Mouse (Mus musculus): Measurements from ENCODE around the gene Enpp7. TPM values are rescaled to one million over a fixed set of nuclear protein-coding genes. Genes with fewer than 3 reads are reported as not detected.

Gene Enpp7
- polyA plus RNA-seq, 1 experiment from 2014 or later, result not detected

DNA sequence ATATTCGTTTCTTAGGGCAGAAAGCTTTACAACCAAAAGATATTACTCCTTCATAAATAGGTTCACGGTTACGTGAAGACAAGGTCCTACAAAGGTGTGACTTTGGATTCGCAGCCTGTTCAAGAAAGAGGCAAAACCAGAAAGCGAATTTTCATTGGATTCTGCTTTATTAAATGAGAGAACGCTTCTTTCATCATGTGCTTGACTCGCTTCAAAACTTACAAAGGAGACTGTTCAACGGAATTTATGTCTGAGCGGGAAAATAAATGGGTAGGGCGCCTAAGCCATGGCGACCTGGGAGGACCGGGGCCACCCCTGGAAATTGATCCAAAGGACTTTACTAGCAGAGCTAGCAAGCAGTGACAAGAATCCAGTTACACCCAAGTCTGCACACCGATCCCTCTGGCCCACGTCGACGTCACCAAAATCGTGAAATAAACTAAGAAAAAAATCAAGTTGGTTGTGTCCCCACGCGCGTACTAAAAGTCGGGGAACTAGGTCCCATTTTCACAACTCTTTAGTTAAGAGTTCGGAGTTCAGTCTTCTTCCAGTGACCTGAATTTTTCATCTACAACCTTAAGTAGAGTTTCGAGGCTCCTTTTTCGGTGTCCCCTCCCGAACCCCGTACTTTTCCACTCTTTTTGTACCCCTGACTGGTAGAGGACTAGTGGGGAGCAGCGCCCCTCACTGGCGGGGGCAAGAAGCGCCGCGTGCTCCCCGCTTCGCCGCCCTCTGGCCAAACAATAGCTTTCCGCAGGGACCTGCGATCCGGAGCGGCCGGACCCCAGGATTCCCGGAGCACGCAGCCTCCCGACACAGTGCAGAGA, 34.3 kb downstream of the Enpp7 start:
- POLR2A ChIA-PET, result interaction anchor here (1.4 kb wide), 1 partner anchor 19 kb away, joined by 5 read pairs; the partner anchor contains the start of gene Cbx8
- H3K27me3 ChIP-seq, result peaks cover 4% of the 10 kb centered on the region
- DNase-seq (ENCODE audit: low read depth, low spot score) (no peak), ATAC-seq (no peak)
- CTCF ChIA-PET, result interaction anchor here (0.9 kb wide), 1 partner anchor 17 kb away, joined by 3 read pairs; no protein-coding TSS in a partner anchor
- TF ChIP-seq CTCF (IDR thresholded peaks at IDR 0.05), result no peak
- in situ Hi-C loops (cut with MboI; ENCODE audit: low pct_unique_long_range_greater_than_20kb), result no loop called here

DNA sequence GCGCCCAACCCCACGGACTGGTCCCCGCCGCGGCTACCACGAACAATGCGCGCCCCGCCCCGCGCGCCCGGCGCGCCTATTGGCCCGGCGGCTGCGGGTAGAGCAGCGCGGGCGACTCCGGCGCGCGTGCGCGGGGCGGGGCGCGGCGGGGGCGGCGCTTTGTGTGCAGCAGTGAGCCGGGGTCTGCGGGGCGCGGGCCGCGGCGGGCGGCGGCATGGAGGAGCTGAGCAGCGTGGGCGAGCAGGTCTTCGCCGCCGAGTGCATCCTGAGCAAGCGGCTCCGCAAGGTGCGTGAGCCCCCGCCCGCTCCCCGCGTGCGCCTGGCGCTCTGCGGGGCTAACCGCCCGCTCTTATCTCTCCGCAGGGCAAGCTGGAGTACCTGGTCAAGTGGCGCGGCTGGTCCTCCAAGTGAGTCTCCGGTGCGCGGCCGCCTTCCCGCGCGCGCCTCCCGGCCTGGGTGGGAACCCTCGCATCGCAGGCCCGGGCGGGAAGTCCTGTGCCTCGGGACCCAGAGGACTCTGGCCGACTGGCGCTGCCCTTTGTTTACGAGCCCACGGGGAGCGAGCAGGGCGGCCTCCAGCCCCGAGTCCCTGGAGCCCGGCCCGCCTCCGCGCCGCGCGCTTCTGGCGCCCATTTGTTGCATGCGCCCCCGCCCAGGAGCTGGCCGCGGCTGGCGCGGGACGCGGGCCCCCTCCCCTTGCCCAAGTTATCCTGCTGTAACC, 35.1 kb downstream of the Enpp7 start, which contains the start of gene Cbx2:
Cbx2 (plus strand) TSS at position 68 of the 721 bp plus-strand sequence.
- DNase-seq (ENCODE audit: low read depth, low spot score) (no peak), ATAC-seq (peak; percentile 75)
- POLR2A ChIA-PET, result interaction anchor here (1.4 kb wide), 1 partner anchor 18 kb away, joined by 5 read pairs; the partner anchor contains the start of gene Cbx8
- CTCF ChIA-PET, result interaction anchor here (0.9 to 2.7 kb wide), 6 partner anchors 10 to 28 kb away, joined by 3 to 14 read pairs (median 4); no protein-coding TSS in a partner anchor
- in situ Hi-C loops (cut with MboI; ENCODE audit: low pct_unique_long_range_greater_than_20kb), result no loop called here
- H3K27me3 ChIP-seq, result peaks cover 4% of the 10 kb centered on the region
- TF ChIP-seq CTCF (IDR thresholded peaks at IDR 0.05), result no peak

DNA sequence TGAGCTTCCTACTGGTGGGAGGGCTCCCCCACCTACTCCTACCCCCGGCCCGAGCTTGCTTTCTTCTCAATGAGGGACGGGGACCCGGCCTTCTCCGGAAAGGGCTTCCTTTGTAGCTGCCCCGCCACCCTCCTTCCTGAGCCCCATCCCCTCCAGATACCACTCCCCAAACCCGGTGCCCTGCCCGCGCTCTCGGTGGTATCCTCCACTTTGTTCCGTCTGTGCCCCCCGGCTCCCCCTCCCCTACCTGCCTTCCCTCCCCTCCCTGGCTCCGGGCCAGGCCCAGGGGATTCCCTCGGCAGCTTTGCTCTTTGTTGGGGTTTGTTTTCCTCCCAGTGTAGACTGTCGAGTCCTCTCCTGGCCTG, 35.6 kb downstream of the Enpp7 start:
- ATAC-seq, result no peak
- POLR2A ChIA-PET, result interaction anchor here (0.6 to 1.9 kb wide), 3 partner anchors 17 to 232 kb away, joined by 4 to 5 read pairs (median 5); partner anchors contain the start of gene Cbx8
- no peak for DNase-seq (ENCODE audit: low read depth, low spot score)
- peaks cover 4% of the 10 kb centered on the region for H3K27me3 ChIP-seq
- CTCF ChIA-PET, result interaction anchor here (0.9 to 2.7 kb wide), 6 partner anchors 10 to 27 kb away, joined by 3 to 14 read pairs (median 4); no protein-coding TSS in a partner anchor
- TF ChIP-seq CTCF (IDR thresholded peaks at IDR 0.05), result no peak
- in situ Hi-C loops (cut with MboI; ENCODE audit: low pct_unique_long_range_greater_than_20kb), result no loop called here

DNA sequence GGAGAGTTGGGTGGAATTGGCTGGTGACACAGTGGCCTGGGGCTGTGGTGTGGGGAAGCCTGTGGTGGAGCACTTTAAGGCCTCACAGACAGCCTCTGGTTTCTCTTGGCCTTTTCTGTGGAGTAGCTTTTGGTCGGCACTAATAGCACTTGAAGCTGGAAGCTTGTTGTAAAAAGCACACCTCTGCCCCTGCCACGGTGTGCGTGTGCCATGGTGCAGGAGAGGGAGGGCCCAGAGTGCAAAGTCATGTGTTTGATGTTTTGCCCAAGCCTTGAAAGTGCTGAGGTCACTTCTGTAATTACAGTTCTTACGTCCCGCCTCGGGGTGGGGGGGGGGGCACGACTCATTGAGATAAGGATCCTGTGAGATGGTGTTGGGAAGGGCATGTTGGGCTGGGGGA, 36.3 kb downstream of the Enpp7 start:
- ATAC-seq, result no peak
- in situ Hi-C loops (cut with MboI; ENCODE audit: low pct_unique_long_range_greater_than_20kb), result no loop called here
- DNase-seq (ENCODE audit: low read depth, low spot score), result no peak
- no peak for TF ChIP-seq CTCF (IDR thresholded peaks at IDR 0.05)
- peaks cover 4% of the 10 kb centered on the region for H3K27me3 ChIP-seq
- POLR2A ChIA-PET, result interaction anchor here (0.6 to 1.9 kb wide), 2 partner anchors 103 to 231 kb away, joined by 4 to 5 read pairs; no protein-coding TSS in a partner anchor
- CTCF ChIA-PET, result interaction anchor here (1.4 to 2.7 kb wide), 4 partner anchors 9 to 27 kb away, joined by 3 to 14 read pairs (median 4); no protein-coding TSS in a partner anchor

DNA sequence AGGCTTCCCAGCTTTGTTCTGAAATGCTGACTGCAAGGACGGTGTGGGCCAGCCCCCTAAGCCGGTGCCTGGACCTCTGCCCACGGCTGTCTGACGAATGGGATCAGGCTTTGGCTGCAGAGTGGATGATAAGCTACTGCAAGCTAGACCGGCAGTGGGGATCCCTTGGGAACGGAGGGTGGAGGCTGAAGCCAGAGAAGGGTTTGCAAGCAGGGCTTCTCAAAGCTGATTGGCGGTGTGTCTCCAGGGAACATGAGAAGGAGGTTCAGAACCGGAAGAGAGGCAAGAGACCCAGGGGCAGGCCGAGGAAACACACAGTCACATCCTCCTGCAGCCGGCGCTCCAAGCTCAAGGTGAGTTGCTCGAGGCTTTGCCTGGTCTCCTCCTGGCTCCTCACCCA, 38.2 kb downstream of the Enpp7 start:
- CTCF ChIA-PET, result no interaction called here

DNA sequence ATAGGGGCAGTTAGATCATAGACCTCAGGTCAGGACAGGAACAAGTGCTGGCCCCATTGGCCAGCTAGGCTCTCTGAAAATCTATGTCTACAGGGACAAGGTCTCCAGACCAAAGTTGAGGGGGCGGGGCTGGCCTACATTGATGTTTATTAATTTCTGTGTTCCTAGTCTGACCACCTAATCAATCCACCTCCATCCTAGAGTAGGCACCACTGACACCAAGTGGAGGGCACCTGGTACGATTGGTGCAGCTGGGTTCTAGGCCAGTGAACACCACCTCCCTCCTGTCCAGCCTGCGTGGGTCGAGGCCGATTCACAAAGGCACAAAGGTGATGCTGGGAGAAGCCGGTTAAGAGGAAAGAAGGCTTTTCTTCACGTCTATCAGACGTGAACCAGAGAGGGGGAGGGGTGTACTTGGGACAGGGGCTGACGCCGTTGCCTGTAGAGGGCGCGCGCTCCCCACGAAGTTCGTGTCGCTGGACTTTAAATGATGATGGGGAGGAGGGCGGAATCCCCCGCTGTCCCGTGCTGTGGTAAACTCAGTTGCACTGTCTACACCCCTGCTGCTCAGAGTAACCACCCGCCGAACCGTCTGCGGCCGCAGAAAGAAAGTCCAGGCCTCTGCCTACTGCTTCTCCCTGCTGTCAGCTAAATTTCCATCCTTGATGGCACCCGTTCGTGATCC, 46.0 kb downstream of the Enpp7 start:
- no peak for TF ChIP-seq CTCF (IDR thresholded peaks at IDR 0.05)
- ChIA-PET CTCF (interaction anchor here (0.7 to 3.7 kb wide), 3 partner anchors 10 to 156 kb away, joined by 4 to 14 read pairs (median 4); no protein-coding TSS in a partner anchor), POLR2A (interaction anchor here (0.6 kb wide), 1 partner anchor 13 kb away, joined by 4 read pairs; no protein-coding TSS in a partner anchor)
- H3K27me3 ChIP-seq, result no peaks in the 10 kb centered on the region
- ATAC-seq (peak; percentile 31), DNase-seq (ENCODE audit: low read depth, low spot score) (no peak)
- in situ Hi-C loops (cut with MboI; ENCODE audit: low pct_unique_long_range_greater_than_20kb), result no loop called here

More for the DNA sequence above, 38.2 kb downstream of the Enpp7 start:
- no peak for TF ChIP-seq CTCF (IDR thresholded peaks at IDR 0.05)
- peaks cover 4% of the 10 kb centered on the region for H3K27me3 ChIP-seq
- in situ Hi-C loops (cut with MboI; ENCODE audit: low pct_unique_long_range_greater_than_20kb), result no loop called here
- ATAC-seq (no peak), DNase-seq (ENCODE audit: low read depth, low spot score) (no peak)
- POLR2A ChIA-PET, result interaction anchor here (0.6 kb wide), 1 partner anchor 59 kb away, joined by 3 read pairs; no protein-coding TSS in a partner anchor

DNA sequence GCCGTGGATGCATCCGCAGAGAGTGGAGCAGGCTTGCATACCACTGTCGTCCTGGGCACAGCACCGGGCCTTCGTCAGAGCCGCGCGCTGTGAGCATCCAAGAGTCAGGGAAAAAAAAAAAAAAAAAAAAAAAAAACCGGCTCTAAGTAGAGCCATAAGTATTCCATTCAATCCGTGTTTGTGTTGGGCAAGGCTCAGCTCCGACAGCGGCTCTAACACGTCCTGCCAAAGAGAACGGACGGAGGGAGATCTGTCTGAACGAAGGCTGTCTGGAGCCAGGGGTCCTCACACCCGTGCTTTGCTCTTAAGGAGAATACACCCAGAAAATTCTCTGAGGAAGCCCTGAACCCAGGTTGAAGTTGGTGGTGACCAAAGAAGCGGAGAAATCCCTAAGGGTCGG, 46.6 kb downstream of the Enpp7 start:
- H3K27me3 ChIP-seq, result no peaks in the 10 kb centered on the region
- in situ Hi-C loops (cut with MboI; ENCODE audit: low pct_unique_long_range_greater_than_20kb), result no loop called here
- ATAC-seq (no peak), DNase-seq (ENCODE audit: low read depth, low spot score) (no peak)
- TF ChIP-seq CTCF (IDR thresholded peaks at IDR 0.05), result no peak
- POLR2A ChIA-PET, result interaction anchor here (0.6 kb wide), 1 partner anchor 12 kb away, joined by 4 read pairs; no protein-coding TSS in a partner anchor
- CTCF ChIA-PET, result interaction anchor here (3.7 kb wide), 1 partner anchor 10 kb away, joined by 14 read pairs; no protein-coding TSS in a partner anchor

DNA sequence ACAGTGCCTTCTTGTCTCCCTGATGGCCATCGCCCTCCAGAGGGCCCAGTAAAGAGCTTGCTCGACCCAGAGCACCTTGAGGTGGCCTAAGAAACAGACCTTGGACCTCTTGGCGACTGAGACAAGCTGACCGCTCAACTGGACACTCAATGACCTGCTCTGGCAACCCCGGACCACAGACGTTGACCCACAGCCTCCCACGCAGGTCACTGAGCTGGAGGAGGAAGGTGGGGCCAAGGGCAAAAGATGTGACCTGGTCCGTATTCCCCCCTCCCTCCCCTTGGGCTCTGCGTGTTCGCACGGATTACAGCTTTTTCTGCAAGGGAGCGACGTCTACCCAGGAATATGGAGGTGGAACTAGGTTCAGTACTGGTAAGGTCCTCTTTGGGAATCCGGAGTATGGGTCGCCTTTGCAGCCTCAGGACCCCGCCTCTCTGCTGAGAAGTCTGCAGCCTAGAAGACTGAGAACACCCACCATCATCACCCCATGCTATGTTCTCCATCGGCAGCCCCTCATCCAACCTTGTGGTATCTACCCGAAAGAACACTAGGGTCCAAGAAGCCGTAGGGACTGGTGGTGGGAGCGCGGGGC, 47.2 kb downstream of the Enpp7 start:
- in situ Hi-C loops (cut with MboI; ENCODE audit: low pct_unique_long_range_greater_than_20kb), result no loop called here
- H3K27me3 ChIP-seq, result no peaks in the 10 kb centered on the region
- ATAC-seq (no peak), DNase-seq (ENCODE audit: low read depth, low spot score) (no peak)
- ChIA-PET CTCF (interaction anchor here (0.6 to 3.7 kb wide), 2 partner anchors 11 to 155 kb away, joined by 3 to 14 read pairs; no protein-coding TSS in a partner anchor), POLR2A (no interaction called here)
- no peak for TF ChIP-seq CTCF (IDR thresholded peaks at IDR 0.05)

DNA sequence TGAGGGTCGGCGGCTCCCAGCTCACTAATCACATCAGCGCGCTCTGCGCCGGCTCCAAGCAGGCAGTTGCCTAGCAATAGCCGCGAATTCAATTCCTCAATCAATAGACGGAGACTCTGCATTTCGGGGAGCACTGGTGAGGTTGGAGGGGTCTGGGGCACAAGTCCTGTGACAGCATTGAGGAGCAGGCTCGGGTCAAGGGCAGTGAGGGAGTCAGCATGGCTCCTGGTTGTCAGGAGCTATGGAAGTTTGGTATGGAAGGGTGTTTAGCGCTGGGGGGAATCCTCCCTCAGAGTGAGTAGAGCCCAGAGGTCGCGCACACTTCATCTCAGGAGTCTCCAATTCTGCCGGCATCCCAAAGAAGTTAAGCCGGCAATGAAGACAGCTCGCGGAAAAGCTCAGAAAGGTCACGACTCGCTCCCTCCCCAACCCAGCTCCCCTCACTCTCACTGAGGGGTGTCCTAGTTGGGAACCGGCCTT, 47.7 kb downstream of the Enpp7 start:
- ATAC-seq (no peak), DNase-seq (ENCODE audit: low read depth, low spot score) (no peak)
- POLR2A ChIA-PET, result no interaction called here
- CTCF ChIA-PET, result interaction anchor here (0.6 to 1.0 kb wide), 2 partner anchors 12 to 155 kb away, joined by 3 to 4 read pairs; no protein-coding TSS in a partner anchor
- in situ Hi-C loops (cut with MboI; ENCODE audit: low pct_unique_long_range_greater_than_20kb), result no loop called here
- TF ChIP-seq CTCF (IDR thresholded peaks at IDR 0.05), result no peak
- no peaks in the 10 kb centered on the region for H3K27me3 ChIP-seq

All from Patski (cell line).